Mouse (Mus musculus) gastrocnemius, postnatal 10 days (tissue): ENCODE measurements around the gene Dlg2. TPM values are rescaled to one million over a fixed set of nuclear protein-coding genes. Genes with fewer than 3 reads are reported as not detected.
A peak's percentile ranks its signal among the peaks of the same experiment; 100 is the strongest.

ENCODE experiments used
- DNase-seq: peaks from one replicate; pipeline ENCODE4 v3.0.0; 2021; ENCODE audit warnings: mixed read lengths
- total RNA-seq, 2 experiments: library from RNA; stranded (reverse); gene quantifications; 2 replicates each; pipeline ENCODE4 v1.2.3; 2021

Dlg2 gene
- total RNA-seq, 2 experiments from 2014 or later, result 1.8 to 3.4 TPM

- DNase-seq, result no peak
These were observed 1831.2 kb downstream of the Dlg2 start for GRCm38 (mm10) chr7:92307634-92308033.

- DNase-seq, result no peak
These were observed 1831.7 kb downstream of the Dlg2 start for GRCm38 (mm10) chr7:92308168-92308567.

- no peak for DNase-seq
These were observed 1839.9 kb downstream of the Dlg2 start for GRCm38 (mm10) chr7:92316389-92316788.

- no peak for DNase-seq
These were observed 1843.0 kb downstream of the Dlg2 start for GRCm38 (mm10) chr7:92319469-92319868.

- no peak for DNase-seq
These were observed 1843.7 kb downstream of the Dlg2 start for GRCm38 (mm10) chr7:92320181-92320580.

DNA sequence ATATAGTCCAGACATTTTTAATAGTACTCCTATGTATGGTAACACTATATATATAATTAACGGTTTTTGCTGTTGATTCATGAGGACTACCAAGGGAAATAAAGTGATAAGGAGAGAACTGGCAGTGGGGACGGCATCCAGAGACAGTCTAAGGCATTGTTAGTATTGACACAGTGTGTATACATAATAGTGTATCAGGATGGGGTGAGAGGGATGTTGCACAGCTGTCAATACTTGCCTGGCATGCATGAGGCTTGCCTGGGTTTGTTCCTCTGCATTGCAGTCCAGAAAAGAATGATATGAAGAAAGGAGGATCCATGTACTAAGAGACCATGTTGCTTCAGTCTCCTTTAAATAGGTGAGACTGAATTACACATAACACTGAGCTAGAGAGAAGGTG lies 1845.3 kb downstream of the Dlg2 start:
- no peak for DNase-seq

DNA sequence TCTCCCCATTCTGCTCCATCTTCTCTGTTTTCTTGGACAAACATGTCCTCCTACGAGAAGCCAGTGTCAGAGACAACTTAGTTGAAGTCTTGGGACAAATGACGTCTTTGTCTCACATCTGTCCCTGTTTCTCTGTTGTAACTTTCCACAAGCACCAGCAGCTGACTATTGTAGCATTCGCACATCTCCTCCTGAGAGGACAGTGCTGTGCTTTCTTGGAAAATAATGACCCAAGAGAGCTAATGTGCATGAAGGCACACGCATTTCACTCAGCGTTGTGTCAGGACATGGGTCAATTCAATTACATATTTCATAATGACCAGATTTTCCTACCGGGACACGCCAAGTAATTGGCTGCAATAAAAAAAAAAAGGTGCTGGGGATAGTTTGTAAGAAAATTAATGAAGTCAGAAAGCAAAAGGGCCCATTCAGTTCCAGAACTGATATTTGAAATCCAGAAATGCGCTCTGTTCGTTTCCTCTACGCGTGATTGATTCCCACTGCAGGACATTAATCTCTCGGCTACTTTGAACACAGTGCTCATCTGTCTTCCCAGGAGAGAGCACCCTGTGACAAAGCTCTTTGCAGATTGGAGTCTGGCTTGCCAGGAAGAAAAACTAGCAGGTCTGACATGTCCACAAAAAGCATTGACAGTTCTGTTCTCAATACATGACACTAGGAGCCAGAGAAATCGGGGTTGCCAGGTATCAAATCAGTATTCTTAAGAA lies 1846.0 kb downstream of the Dlg2 start:
- no peak for DNase-seq

GRCm38 (mm10) chr7:92323710-92324109 lies 1847.2 kb downstream of the Dlg2 start:
- DNase-seq, result peak; percentile 10

GRCm38 (mm10) chr7:92327343-92327896 lies 1850.9 kb downstream of the Dlg2 start:
- no peak for DNase-seq

- DNase-seq, result no peak
These were observed 1856.9 kb downstream of the Dlg2 start for GRCm38 (mm10) chr7:92333220-92333898.

GRCm38 (mm10) chr7:92356542-92356941 lies 1880.1 kb downstream of the Dlg2 start:
- no peak for DNase-seq

DNA sequence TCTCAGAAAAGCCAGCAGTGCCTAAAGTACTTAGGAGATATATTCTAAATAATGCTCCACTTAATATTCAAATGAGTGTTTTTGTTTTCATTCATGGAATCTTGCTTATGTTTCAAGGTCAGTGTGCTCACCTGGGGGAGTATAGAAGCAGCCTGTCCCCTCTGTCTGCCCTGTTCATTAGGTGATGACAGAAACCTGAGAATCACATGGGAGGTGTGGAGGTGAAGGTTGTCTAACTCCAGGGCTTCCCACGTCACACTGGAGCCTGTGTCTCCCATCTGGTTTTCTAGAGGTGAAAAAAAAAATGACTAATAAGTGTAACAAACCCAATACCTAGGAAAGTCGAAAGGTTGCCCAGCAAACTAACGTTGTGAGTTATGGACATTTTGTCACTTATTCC lies 1886.9 kb downstream of the Dlg2 start:
- no peak for DNase-seq

GRCm38 (mm10) chr7:92363800-92364199 lies 1887.3 kb downstream of the Dlg2 start:
- DNase-seq, result no peak

DNA sequence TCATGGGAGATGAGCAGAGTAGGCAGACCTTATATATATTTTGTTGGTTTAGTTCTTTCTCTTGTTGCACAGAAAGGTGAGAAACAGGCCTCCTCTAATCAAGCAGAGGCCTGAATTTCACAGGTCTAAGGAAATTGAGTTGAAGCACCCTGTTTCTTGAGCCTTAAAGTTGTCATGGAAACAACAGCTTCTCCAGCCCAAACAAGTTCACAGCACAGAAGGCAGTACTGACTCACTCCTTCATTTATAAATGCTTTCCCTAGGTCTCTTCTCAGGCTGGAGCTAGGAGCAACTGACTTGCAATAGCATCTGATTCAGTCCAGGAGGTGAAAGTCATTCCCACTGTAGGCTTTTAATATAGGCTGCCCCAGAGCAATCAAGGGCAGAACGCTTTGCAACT lies 1890.6 kb downstream of the Dlg2 start:
- DNase-seq, result no peak

- DNase-seq, result no peak
These were observed 1894.0 kb downstream of the Dlg2 start for GRCm38 (mm10) chr7:92370521-92370920.

GRCm38 (mm10) chr7:92371638-92372037 lies 1895.2 kb downstream of the Dlg2 start:
- DNase-seq, result no peak

GRCm38 (mm10) chr7:92373863-92374357 lies 1897.4 kb downstream of the Dlg2 start:
- DNase-seq, result no peak

DNA sequence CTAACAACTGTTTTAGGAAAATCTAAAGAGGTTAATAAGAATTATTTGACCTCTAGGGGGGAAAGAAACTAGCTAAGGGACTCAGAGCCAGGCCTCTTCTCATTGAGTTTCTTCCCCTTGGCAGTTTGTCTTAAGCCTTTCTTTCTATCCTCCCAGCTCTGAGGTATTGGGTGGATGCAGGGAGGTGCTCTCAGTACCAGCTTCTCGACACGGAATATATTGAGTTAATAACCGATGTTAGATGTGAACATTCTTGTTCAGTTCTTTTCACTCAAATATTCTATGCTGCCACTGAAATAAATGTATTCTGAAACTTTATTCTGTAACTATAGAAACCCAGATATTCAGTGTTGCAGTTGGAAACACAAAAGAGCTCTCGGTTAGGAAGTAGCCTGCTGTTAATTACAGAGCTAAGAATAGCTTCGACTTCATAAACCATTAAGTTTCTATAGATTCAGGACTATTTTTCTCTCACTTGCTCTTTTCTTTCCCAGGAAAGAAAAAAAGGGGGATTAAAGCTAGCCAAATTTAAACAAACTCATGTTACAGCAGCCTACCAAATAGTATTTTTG lies 1907.5 kb downstream of the Dlg2 start:
- no peak for DNase-seq

GRCm38 (mm10) chr7:92392052-92392640 lies 1915.7 kb downstream of the Dlg2 start:
- no peak for DNase-seq

DNA sequence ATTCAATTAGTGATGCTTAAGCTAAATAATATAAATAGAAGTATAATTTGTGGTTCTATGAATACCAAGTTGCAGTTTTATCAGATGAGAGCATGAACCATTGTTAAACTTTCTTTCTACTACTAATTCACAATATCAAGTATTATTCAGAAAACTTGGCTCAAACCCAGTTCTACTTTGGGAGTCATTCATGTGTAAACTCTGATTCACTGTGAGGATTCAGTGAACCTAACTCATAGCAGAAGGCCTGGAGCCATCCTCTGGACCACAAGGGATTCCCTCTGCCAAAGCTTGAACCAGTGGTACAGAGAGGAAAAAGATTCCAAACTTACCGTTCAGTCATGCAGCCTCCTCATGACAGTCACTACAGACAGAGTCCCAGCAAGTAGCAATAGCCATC lies 1920.3 kb downstream of the Dlg2 start:
- DNase-seq, result no peak

GRCm38 (mm10) chr7:92398841-92399240 lies 1922.4 kb downstream of the Dlg2 start:
- DNase-seq, result no peak

DNA sequence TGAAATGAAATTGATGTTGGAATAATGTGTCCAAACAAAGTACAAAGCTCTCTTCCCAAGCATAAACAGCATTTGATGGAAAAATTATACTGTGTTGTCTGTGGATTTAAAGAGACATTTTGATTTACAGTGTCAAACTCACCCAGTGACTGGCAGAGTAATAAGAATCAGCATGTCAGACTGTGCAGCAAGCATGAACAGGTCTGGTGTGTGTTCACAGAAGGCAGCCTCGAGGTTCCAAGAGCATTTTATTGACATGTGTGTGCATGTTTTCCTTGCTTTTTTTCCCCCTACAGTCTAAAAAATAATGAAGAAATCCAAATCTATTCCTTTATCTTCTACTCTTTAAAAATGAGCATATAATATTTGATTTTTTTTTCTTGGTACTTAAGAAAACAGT lies 1924.1 kb downstream of the Dlg2 start:
- no peak for DNase-seq
